Mouse (Mus musculus) kidney, postnatal 14 days (tissue): Measurements from ENCODE around the gene Rdh1.

Experiments
- DNase-seq: peaks from one replicate; pipeline ENCODE4 v3.0.0; 2022; ENCODE audit warnings: mixed read lengths

Gene Rdh1

DNA sequence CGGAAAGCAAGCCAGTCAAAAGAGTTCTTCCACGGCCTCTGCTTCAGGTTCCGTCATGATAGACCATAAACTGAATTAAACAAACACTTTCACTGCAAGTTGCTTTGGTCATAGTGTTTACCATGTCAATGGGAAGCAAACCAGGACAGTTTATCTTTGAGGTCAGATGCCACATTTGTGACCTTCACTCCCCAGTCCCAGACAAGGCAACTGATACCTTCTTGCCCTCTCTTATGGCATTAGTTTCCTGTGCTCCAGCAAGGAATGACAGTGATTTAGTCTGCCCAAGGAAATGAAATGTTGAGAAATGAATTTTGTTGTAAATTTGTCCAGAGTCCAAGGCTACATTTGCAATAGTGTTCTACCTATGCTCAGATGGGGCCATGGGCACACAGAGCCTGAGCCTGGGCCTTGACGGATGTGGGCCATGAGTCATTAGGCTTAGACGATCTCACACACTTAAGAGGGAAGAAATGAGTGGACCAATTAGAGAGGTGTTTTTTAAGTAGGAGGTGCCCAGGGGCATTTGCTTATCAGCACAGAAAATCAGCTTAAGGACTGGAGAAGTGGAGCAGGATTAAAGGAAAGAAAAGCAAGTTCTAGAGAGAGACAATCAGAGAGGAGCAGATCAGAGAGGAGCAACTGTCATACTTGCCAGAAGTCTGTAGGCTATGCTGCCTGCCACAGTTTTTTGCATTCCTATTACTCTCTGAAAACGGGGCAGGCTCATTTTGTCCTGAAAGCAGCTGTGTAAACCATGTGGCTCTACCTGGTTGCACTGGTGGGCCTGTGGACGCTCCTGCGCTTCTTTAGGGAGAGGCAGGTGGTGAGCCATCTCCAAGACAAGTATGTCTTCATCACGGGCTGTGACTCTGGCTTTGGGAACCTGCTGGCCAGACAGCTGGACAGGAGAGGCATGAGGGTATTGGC lies at the start of gene Rdh1, which contains the start of gene Rdh16f1:
Gene Rdh1, plus strand, starts transcription at position 541 of the 930 bp plus-strand sequence.
Gene Rdh16f1, plus strand, starts transcription at position 607 of the 930 bp plus-strand sequence.
- DNase-seq, result peak; percentile 1

DNA sequence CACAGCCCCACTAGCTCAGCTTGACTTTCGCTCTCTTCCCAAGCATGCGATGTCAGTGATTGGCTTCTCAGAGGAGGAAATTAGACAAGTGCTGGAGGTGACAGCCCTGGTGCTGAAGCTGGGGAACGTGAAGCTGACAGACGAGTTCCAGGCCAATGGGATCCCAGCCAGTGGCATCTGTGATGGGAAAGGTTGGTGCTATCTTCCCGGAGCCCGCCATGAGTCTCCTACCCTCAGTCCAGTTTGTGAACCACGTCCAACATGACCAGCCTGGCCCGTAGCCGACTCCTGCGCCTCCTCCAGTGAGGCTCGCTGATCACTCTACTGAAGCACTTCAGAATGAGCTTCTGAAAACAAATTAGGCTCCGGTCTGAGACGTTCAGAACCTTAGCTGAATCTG lies 49.2 kb upstream of the Rdh1 start:
- no peak for DNase-seq

DNA sequence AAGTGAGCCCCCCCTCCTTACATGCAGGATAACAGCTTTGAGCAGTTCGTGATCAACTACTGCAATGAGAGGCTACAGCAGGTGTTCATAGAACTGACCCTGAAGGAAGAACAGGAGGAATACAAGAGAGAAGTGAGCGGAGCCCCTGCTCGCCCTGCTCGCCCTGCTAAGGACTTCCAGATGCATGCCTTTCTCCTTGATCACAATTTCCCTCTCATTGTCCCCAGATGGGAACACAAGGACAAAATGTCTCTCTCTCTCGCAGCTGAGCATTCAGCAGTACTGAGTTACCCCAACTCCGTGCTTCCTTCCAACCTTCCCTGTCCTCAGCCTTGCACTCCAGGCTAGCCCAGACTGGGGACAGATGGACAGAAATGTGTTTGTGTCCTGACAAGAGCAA lies 46.8 kb upstream of the Rdh1 start:
- no peak for DNase-seq

DNA sequence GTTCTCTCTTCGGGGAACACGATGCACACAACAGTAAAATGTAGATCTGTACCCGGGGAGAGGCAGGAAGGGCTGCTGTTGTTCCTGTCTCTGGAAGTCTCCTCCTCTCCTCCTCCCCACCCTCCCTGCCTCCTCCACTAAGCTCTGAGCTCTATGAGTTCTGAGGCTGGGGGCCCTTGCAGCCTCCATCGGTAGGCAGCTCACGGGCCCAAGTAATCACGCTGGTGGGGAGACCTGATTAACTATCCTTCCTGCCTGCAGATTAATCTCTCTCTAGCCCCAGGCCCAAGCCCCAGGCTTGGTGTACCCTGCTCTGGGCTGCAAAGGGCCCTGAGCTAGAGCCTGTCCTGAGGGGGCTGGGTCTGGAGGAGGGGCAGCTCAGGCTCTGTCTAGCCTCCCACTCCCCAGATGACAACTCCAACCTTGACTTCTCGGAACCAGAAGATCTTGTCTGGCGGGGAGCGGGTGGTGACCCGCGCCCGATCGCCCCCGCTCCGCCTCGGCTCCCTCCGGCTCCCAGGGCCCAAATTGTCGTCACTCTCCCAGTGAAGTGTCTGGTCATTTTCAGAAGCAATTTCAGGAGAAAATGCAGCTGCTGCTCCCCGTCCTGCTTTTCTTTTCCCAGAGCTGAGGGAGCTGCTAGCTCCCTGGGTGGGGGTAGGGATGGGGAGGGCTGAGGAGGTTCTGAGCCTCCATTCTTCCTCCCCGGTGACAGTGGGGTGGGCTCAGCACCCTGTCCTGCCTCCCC lies 37.7 kb upstream of the Rdh1 start:
- DNase-seq, result no peak

DNA sequence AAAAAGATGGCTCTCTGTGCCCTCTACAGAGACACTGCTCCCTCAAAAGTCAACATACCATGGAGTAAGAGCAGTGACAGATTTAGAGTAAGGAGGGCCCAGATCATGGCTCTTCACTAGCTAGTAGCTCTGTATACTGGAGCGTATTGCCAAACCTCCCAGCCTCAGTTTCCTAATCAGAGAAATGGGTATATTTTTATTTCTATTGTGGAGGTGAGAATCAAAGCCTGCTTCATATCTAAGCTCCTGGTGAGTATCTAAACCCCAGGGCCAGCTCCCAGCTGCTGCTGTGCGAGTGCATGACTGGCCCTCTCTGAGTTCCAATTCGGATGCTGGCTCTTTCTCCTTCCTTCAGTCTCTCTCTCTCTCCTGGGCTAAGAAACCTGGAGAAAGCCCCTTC lies 35.3 kb upstream of the Rdh1 start, which contains the start of gene Tac2:
Gene Tac2, plus strand, starts transcription at position 301 of the 400 bp plus-strand sequence.
- DNase-seq, result no peak

DNA sequence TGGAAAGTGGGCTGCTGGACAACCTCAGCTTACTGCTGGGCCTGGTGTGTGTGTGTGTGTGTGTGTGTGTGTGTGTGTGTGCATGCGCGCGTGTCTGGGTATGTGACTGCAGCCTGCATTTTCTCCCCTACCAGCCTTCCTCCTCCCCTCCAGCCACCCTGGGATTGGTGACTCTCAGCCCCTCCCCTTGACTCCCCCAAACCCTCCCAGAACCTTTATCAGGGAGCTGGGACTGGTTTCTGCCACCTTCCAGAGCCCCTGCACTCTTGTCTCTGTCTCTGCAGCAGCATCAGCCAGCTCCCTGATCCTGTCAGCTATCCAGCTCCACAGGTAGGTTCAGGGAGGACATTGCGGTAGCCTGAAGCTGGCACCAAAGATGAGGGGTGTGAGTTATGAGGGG lies 34.4 kb upstream of the Rdh1 start:
- no peak for DNase-seq

DNA sequence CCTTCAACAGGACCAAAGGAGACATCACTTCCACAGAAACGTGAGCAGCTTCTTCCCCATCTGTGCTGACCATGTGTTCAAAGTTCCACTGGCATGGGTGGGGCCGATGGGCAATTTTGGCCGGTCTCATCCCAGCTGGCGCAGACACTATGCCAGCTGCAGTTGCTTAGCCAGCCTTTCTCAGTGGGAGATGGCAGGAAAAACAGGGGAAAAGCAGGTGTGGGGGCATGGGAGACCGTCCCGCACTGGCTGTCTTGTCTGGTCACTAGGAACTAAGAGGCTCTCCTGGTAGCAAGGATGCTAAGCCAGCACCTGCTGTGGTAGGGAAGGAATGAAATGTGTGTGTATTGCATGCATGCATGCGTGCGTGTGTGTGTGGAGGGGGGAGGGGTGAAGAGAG lies 31.1 kb upstream of the Rdh1 start:
- DNase-seq, result no peak

DNA sequence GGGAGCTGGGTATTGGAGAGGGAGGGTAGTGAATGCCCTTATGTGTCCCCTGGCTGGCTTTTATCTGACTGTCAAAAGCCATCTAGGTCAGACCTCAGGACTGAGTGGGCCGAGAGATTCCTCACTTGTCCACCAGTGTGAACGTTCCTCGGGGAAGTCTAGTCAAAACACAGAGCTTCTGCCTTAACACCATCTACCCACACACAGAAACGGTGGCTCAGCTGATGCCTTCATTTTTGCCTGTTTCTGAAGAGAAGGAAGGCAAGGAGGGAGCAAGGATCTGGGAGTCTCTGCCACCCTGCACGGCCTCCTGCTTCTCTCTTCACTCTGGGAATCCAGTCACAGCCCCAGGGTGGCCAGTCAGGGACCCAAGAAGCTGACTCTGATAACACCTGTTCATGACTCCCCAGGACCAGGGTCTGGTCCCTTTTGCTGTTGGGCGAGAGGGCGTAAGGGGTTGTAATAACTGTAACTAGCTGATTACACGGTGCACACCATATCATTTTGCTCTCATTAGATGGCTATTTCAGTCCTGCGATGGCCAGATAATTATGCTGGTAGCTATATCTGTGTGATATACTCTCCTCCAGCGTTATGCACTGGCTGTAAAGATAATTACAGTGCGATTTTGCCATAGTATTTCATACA lies 29.1 kb upstream of the Rdh1 start:
- no peak for DNase-seq

DNA sequence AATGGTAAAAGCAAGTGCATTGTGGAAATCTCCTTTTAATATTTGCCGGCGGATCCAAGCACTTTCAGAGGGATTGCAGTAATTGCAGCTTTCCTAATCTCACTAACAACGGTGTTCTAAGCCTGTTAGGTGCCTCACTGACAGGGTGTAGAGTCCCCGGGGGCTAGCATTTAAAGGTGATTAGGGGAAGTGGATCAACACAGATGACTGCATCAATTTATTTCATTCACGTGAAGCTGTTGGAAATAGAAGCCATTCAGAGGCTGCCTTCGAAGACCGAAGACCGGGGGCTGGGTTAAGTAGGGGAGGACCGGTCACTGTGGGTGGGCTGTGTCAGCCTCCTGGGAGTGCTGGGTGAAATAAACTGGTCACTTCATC lies 28.6 kb upstream of the Rdh1 start:
- no peak for DNase-seq

DNA sequence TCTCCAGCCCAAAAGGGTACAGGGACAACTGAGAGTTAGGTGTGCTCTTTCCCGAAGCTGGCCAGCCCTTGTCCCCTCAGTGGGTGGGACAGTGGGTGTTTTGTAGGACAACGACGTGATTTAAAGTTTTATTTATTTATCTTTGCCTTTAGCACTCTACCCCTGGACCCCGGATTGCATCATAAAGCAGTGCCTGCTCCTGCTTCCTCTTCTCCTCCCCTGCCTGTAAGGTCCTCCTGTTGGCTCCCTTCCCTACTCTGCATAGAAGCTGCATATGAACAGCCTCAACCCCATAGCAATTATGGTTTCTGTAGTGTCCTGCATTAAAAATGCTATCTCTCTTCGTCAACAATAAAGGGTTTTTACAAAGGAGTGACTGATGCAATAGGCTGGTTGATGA lies 28.1 kb upstream of the Rdh1 start:
- DNase-seq, result no peak

DNA sequence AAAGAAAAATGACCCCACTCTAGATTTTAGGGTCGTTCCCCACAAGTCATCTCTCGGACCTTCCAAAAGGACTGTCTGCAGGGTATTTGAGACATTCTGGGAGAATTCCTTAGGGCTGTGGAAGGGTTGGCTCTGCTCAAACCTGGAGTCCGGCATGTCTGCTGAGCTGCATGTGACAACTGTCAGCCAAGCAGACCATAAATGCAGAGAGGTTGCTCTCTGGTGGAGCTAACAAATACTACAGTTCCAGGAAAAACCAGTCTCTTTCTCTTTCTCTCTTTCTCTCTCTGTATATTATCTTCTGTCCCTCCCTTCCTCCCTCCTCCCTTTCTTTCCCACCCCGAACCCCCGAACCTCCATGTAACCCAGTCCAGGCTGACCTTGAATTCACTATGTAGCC lies 25.1 kb upstream of the Rdh1 start:
- no peak for DNase-seq

DNA sequence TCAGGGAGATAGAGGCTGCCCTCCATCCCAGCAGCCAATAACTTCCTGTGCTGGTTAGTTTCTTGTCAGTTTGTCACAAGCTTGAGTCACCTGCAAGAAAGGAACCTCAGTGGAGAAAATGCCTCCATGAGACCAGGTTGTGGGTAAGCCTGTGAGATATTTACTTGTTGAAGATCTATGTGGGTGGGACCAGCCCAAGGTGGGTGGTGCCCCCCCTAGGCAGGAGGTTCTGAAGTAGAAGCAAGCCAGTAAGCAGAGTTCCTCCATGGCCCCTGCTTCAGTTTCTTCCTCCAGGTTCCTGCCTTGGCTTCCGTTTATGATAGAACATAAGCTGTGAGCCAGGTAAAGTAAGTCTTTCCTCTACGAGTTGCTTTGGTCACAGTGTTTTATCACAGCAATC lies 23.3 kb upstream of the Rdh1 start:
- DNase-seq, result no peak

DNA sequence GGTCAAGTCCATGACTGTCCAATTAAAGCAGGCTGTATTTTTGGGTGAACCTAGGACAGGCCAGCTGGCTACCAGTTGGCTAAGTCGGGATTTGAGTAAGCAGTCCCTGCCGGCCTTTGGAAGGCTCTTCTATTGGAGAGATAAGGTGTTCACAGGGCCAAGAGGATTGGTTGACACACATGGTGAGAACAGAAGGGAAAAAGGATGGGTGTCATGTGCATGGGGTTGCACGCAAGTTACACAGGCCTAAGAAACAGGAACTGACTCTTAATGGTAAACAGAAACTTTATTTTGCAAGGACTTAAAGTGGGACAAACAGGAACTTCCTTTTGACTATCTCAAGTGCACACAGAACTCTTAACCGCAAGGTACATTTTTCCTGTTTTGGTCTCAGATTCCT lies 22.6 kb upstream of the Rdh1 start:
- DNase-seq, result no peak

DNA sequence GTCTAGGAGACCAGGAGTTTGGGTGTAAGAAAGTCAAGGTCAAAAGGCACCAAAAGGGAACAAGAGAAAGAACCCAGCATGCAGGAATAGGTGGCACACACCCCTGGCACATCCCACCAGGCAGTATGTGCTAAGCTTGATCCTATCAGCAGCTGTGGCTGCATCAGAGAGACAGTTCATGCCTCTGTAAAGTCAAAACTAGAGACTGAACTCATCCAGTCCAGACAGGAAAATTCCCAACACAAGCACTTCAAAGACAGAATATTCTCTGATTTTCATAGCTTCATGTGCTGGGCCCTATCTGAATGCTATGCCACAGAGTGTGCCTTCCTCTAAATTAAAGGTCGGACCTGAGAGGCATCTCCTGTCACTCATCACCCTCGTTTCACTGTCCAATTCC lies 22.0 kb upstream of the Rdh1 start:
- no peak for DNase-seq

DNA sequence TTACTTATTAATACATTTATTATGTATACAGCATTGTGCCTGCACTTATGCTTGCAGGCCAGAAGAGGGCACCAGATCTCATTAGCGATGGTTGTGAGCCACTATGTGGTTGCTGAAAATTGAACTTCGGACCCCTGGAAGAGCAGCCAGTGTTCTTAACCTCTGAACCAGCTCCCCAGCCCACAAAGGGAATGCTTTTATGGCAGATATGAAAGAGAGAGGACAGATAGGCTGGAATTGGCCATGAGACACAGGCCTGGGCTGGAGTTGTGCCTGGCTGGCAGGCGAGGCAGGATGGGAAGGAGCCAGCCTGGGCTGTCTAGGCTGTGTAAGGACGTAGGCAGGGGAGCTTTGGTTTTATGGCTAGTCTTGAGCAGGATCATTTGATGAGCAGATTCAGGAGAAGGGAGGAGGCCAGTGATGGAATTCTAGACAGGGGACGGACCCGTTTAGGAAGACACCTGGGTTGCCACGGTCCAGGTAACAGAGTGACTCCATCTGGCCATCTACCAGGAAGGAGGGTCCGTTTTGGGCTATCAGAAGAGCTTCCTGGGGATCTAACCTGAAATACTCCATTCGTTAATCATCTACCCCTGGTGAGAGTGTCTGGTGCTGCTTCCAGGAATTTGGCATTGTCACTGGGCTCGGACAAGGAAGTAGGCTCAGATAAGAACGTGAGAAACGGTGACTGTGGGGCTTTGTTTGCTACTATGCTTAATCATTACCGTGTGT lies 21.2 kb upstream of the Rdh1 start:
- peak; percentile 48 for DNase-seq

DNA sequence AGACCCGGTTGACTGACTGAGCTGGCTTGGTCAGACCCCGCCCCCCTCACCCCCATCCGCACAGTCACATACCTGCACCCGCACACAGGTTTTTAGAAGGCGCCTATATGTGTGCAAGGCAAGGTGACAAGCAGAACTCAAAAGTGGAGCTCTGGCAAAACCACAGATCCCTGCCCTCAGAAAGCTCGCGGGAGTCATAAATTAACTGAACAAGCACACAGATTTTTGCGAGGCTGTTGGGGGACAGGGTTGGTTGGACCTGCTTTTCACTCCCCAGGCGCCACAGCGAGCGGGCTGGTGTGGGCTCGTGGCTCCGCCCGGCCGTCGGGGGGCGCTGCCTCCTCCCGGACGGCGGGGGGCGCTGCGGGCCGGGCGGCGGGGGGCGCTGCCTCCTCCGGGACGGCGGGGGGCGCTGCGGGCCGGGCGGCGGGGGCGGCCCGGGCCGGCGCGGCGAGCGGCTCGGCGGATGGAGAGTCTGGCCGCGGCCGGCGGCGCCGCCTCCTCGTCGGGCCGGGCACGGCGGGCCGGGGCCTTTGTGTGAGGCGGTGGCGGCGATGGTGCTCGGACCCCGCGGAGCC lies 20.3 kb upstream of the Rdh1 start, which contains the start of gene Zbtb39:
Gene Zbtb39, plus strand, starts transcription at position 456 of the 578 bp plus-strand sequence.
- DNase-seq, result peak; percentile 90

DNA sequence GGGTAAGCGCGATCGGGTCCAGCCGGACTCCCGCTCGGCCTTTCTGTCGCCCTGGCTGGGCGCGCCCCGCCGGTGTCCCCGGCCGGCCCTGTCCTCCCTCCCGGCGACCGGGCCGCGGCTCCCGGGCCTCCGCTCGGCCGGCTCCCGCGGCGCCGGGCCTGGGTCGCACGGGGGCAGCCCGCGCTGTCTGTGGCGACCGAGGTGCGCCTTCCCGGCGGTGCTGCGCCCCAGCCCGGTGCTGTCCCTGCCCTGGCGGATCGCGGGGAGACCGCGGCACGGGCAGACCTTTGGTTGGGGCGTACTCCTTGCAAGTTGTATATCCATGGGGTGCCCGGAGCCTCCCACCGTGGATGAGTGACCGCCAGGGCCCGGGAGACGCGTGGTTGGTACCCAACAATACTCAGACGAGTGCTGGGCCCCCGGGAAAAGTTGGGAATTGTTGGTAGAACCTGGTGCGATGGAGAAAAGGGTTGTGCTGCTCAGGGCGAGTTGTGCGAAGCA lies 19.8 kb upstream of the Rdh1 start:
- no peak for DNase-seq

DNA sequence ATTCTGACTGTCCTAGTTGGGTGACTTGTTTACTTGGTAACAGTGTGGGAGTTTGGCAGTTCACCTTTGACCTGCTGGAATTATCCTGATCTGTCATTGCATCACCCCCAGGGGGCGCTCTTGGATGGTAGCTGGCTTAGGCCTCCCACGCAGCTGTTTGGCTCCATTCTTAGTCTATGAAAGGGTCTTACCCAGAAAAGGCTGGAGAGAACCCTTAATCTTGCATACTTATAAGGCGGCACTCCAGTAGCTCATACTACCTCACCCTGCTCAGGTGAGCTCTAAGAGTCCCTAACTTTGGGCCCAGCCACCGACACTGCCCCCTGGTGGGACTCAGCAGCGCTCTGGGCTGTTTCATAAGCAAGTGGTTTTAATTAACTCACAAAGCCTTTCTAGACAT lies 14.9 kb upstream of the Rdh1 start:
- DNase-seq, result peak; percentile 68

DNA sequence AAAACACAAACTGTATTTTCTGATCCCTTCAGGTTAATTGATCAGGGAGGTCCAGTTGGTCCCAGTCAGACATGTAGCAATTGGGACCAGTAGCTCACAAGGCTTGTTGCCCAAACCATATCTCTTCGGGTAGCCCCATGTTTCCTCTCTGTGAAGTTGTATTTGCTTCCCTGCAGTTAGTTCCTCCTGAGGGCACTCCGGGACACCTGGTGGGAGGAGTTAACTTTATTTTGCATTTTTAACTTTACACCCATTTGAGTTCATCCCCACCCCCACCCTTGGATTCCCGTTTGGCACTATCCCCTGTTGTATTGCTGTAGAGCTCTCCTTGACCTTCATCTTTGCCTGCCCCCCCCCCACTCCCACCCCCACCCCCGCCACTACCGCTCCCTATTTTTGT lies 13.6 kb upstream of the Rdh1 start:
- no peak for DNase-seq

DNA sequence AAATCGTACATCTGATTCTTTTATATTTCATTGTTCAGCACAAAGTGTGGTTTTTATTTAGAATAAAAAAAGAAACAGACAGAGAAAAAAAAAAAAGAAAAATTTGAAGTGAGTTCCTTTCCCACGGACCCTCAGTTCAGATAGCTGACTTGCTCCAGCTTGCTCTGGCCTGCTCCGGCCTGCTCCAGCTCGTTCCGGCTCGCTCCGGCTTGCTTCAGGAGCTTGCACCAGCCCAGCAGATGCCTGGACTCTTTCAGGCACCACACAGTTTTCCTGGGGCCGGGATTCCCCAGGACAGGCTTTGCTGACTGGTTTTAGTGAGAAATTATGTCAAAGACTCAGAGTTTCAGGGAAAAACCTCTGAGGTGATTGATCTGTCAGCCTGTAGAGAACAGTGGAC lies 12.3 kb upstream of the Rdh1 start:
- DNase-seq, result peak; percentile 82

DNA sequence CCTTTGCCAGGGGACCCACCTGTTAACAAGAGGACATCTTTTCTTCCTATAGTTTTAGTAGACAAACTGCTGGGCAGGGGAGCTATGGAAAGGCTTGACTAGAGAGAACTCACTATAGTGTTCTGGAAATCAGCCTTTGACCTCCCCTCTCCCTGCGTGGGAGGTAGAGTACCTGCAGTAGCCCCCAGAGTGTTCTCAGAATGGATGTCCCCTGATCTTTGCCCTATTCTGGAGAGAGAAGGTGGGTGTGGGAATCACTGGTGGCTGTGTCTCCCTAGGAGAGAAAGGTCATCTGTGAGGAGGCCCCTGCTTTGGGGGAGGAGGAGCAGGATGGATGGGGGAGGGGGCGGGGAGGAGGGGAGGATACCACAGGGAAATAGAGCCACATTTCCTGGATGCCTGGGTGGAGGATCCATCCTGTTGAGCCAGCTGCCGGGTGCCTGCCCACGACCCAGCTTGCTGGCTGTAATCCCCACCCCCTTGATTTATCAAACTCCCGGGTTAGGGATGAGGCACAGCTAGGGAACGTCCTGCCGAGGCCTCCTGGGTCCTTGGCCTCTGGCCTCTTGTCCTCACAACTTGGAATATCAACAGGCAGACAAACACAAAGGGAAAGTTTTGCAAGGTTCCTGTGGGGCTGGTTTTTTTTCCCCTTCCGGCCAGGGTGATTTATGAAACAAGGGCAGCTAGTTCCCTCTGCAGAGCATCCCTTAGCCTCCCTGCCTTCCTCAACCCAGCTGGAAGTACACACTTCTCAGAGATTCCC lies 10.5 kb upstream of the Rdh1 start:
- peak; percentile 88 for DNase-seq
